8 mouse cellular contexts compared by ENCODE assay signal in genomic region chr16:87455180-87455611, GRCm38 (mm10). TPM values are rescaled to one million over a fixed set of nuclear protein-coding genes. Genes with fewer than 3 reads are reported as not detected.
A peak's percentile ranks its signal among the peaks of the same experiment; 100 is the strongest.
DNase-seq lines count a peak whose midpoint lies in the region; ATAC-seq and TF ChIP-seq lines count a peak whose summit lies in the region.

No protein-coding gene starts in this region.

- peak overlapping the region; percentile 95 for H3K27ac ChIP-seq in heart, embryonic 10.5 days
- no peak overlapping the region for H3K27ac ChIP-seq in ES-E14 (ENCODE audit: insufficient read depth, low read depth, low read length, poor library complexity, severe bottlenecking)
- H3K27ac ChIP-seq in intestine, embryonic 14.5 days (ENCODE audit: low read depth): peak overlapping the region; percentile 59; the same call in 1 of the 2 replicates

- H3K4me1 ChIP-seq in heart, embryonic 10.5 days: peaks cover 17% of the 10 kb centered on the region
- peaks cover 3 to 7% of the 10 kb centered on the region in 2 experiments; a peak in 2 of 4 replicates for H3K4me1 ChIP-seq in ES-E14 (ENCODE audit: control insufficient read depth in 2 of 2, insufficient read depth in 2 of 2, low read length in 2 of 2, poor library complexity in 1 of 2)
- H3K4me1 ChIP-seq in intestine, embryonic 14.5 days (replicated peaks; ENCODE audit: control insufficient read depth, insufficient read depth, low read length): peaks cover 8% of the 10 kb centered on the region

- no peaks in the 10 kb centered on the region for H3K9me3 ChIP-seq in heart, embryonic 10.5 days
- no peaks in the 10 kb centered on the region for H3K9me3 ChIP-seq in ES-E14 (ENCODE audit: control insufficient read depth, insufficient read depth, low read depth, low read length)
- no peaks in the 10 kb centered on the region for H3K9me3 ChIP-seq in intestine, embryonic 14.5 days (ENCODE audit: control insufficient read depth, low read length)

- H3K4me2 ChIP-seq in intestine, embryonic 14.5 days (ENCODE audit: low read length): peak overlapping the region; percentile 78

- in situ Hi-C loops in ES-E14 (cut with MboI; ENCODE audit: low sequenced_read_pairs in 2 of 2, unreplicated experiment in 2 of 2): no loop called here

- no peak for DNase-seq in heart, embryonic 10.5 days (ENCODE audit: low spot score)
- DNase-seq in heart, adult 9 months (ENCODE audit: low spot score in 2 of 2): no peak
- DNase-seq in ES-E14 (ENCODE audit: low read depth, low spot score): no peak
- DNase-seq in intestine, embryonic 14.5 days (ENCODE audit: low spot score): peak; percentile 77
- DNase-seq in ovary, adult 18-20 months (ENCODE audit: low spot score): no peak
- no peak for DNase-seq in urinary bladder, postnatal 10 days (ENCODE audit: low spot score)

- peak; percentile 83 for ATAC-seq in erythroid progenitor cell, adult 5-6 weeks (replicated peaks; ENCODE audit: low FRiP score, poor library complexity, severe bottlenecking)
- ATAC-seq in intestine, embryonic 14.5 days (replicated peaks; ENCODE audit: low FRiP score, low TSS enrichment, low read depth): peak; percentile 66
- ATAC-seq in megakaryocyte progenitor cell, adult 5-6 weeks (replicated peaks; ENCODE audit: poor library complexity): peak; percentile 47

- peaks cover 13% of the 10 kb centered on the region for H3K36me3 ChIP-seq in heart, embryonic 10.5 days
- no peaks in the 10 kb centered on the region for H3K36me3 ChIP-seq in ES-E14 (ENCODE audit: control insufficient read depth, insufficient read depth, low read length, poor library complexity, severe bottlenecking)
- H3K36me3 ChIP-seq in intestine, embryonic 14.5 days (ENCODE audit: control insufficient read depth, insufficient read depth, low read length): peaks cover 15% of the 10 kb centered on the region

- H3K9ac ChIP-seq in ES-E14 (ENCODE audit: insufficient read depth, low read depth, low read length, poor library complexity, severe bottlenecking): peak overlapping the region; percentile 88
- H3K9ac ChIP-seq in intestine, embryonic 14.5 days (ENCODE audit: low read length): peak overlapping the region; percentile 78

- under 1% methylated on average over 38 of the region's 38 CpGs for WGBS in heart, embryonic 10.5 days
- WGBS in intestine, embryonic 14.5 days: under 1% methylated on average over 38 of the region's 38 CpGs

- H3K27me3 ChIP-seq in heart, embryonic 10.5 days (ENCODE audit: insufficient read depth, poor library complexity, severe bottlenecking): no peaks in the 10 kb centered on the region
- no peaks in the 10 kb centered on the region for H3K27me3 ChIP-seq in intestine, embryonic 14.5 days (replicated peaks; ENCODE audit: control insufficient read depth, insufficient read depth, low read length)

- peak overlapping the region; percentile 96 for H3K4me3 ChIP-seq in heart, embryonic 10.5 days
- H3K4me3 ChIP-seq in ES-E14 (ENCODE audit: insufficient read depth in 1 of 2, low read depth in 1 of 2, low read length in 2 of 2, poor library complexity in 1 of 2, severe bottlenecking in 1 of 2): peak overlapping the region; percentile 71 to 95
- H3K4me3 ChIP-seq in intestine, embryonic 14.5 days (ENCODE audit: low read depth, low read length): peak overlapping the region; percentile 95

TF ChIP-seq in ES-E14, 5 proteins besides CTCF, POLR2A, EP300 and RAD21:
- TF ChIP-seq MAFK (IDR thresholded peaks at IDR 0.05; ENCODE audit: insufficient read depth, low read depth, low read length) (no peak), ZNF384 (IDR thresholded peaks at IDR 0.05; ENCODE audit: low read depth, low read length) (no peak), HCFC1 (IDR thresholded peaks at IDR 0.05; ENCODE audit: borderline replicate concordance, insufficient read depth, low read length) (no peak; the same call in 1 of the 2 replicates), ZC3H11A (IDR thresholded peaks at IDR 0.05; ENCODE audit: borderline replicate concordance, low read depth, low read length) (no peak)

RNA-seq across cellular contexts. Expression of gene Usp16, which starts 0.7 kb away (rescaled TPM):
- 36.2 and 38.6 TPM in 2 replicates for polyA plus RNA-seq in heart, embryonic 10.5 days (2016; fragmentation: Nextera tagmentation; extraction: Ambion mirVana)
- 47.1 and 51.0 TPM in 2 replicates for total RNA-seq in ES-E14 (2012; rRNA removed)
- total RNA-seq in erythroid progenitor cell, adult 5-6 weeks (2015; ENCODE audit: low replicate concordance): 41.9 and 65.2 TPM in 2 replicates
- total RNA-seq in erythroid progenitor cell, adult 5-6 weeks (2017; ENCODE audit: low replicate concordance): 26.8 and 33.0 TPM in 2 replicates
- 46.9 and 50.0 TPM in 2 replicates for polyA plus RNA-seq in intestine, embryonic 14.5 days (2014; fragmentation: Nextera tagmentation; extraction: Ambion mirVana)
- total RNA-seq in megakaryocyte progenitor cell, adult 5-6 weeks (2015): 86.5 and 92.9 TPM in 2 replicates
- total RNA-seq in megakaryocyte progenitor cell, adult 5-6 weeks (2017): 96.9 and 121 TPM in 2 replicates

RNA-seq across cellular contexts. Expression of gene Rwdd2b, which starts 14.8 kb away (rescaled TPM):
- polyA plus RNA-seq in heart, embryonic 10.5 days (2016; fragmentation: Nextera tagmentation; extraction: Ambion mirVana): 11.8 and 13.6 TPM in 2 replicates
- total RNA-seq in ES-E14 (2012; rRNA removed): 3.2 and 4.6 TPM in 2 replicates
- total RNA-seq in erythroid progenitor cell, adult 5-6 weeks (2015; ENCODE audit: low replicate concordance): 1.3 TPM in 1 of 2 replicates, not detected in the other
- total RNA-seq in erythroid progenitor cell, adult 5-6 weeks (2017; ENCODE audit: low replicate concordance): 1.4 and 4.2 TPM in 2 replicates
- 12.3 and 13.0 TPM in 2 replicates for polyA plus RNA-seq in intestine, embryonic 14.5 days (2014; fragmentation: Nextera tagmentation; extraction: Ambion mirVana)
- total RNA-seq in megakaryocyte progenitor cell, adult 5-6 weeks (2015): 8.4 and 9.8 TPM in 2 replicates
- 14.3 and 22.5 TPM in 2 replicates for total RNA-seq in megakaryocyte progenitor cell, adult 5-6 weeks (2017)

RNA-seq across cellular contexts. Expression of gene Ltn1, which starts 22.8 kb away (rescaled TPM):
- polyA plus RNA-seq in heart, embryonic 10.5 days (2016; fragmentation: Nextera tagmentation; extraction: Ambion mirVana): 24.9 and 28.9 TPM in 2 replicates
- 21.8 and 22.7 TPM in 2 replicates for total RNA-seq in ES-E14 (2012; rRNA removed)
- total RNA-seq in erythroid progenitor cell, adult 5-6 weeks (2015; ENCODE audit: low replicate concordance): 12.6 and 19.1 TPM in 2 replicates
- total RNA-seq in erythroid progenitor cell, adult 5-6 weeks (2017; ENCODE audit: low replicate concordance): 11.9 and 14.1 TPM in 2 replicates
- 28.9 and 34.7 TPM in 2 replicates for polyA plus RNA-seq in intestine, embryonic 14.5 days (2014; fragmentation: Nextera tagmentation; extraction: Ambion mirVana)
- total RNA-seq in megakaryocyte progenitor cell, adult 5-6 weeks (2015): 31.2 and 32.7 TPM in 2 replicates
- total RNA-seq in megakaryocyte progenitor cell, adult 5-6 weeks (2017): 25.7 and 26.8 TPM in 2 replicates

RNA-seq across cellular contexts. Expression of gene Cct8, which starts 40.5 kb away (rescaled TPM):
- polyA plus RNA-seq in heart, embryonic 10.5 days (2016; fragmentation: Nextera tagmentation; extraction: Ambion mirVana): 437 and 566 TPM in 2 replicates
- total RNA-seq in ES-E14 (2012; rRNA removed): 271 and 355 TPM in 2 replicates
- 74.6 and 75.0 TPM in 2 replicates for total RNA-seq in erythroid progenitor cell, adult 5-6 weeks (2015; ENCODE audit: low replicate concordance)
- 152 and 166 TPM in 2 replicates for total RNA-seq in erythroid progenitor cell, adult 5-6 weeks (2017; ENCODE audit: low replicate concordance)
- polyA plus RNA-seq in intestine, embryonic 14.5 days (2014; fragmentation: Nextera tagmentation; extraction: Ambion mirVana): 458 and 473 TPM in 2 replicates
- 335 and 348 TPM in 2 replicates for total RNA-seq in megakaryocyte progenitor cell, adult 5-6 weeks (2015)
- total RNA-seq in megakaryocyte progenitor cell, adult 5-6 weeks (2017): 660 and 918 TPM in 2 replicates
